Mouse (Mus musculus): ENCODE measurements around the gene Tro. TPM values are rescaled to one million over a fixed set of nuclear protein-coding genes. Genes with fewer than 3 reads are reported as not detected.

Gene Tro
- polyA plus RNA-seq, 1 experiment from 2014 or later: 0.51 TPM

- Histone ChIP-seq H3K4me1 (ENCODE audit: insufficient read depth) (no peaks in the 10 kb centered on the region), H3K4me2 (ENCODE audit: low read depth, low read length) (0 out of 2 replicates have a peak overlapping the region, but pooled peaks have one; percentile 13), H3K9ac (replicated peaks) (no peak overlapping the region), H3K27ac (ENCODE audit: low read depth) (peak overlapping the region; percentile 48), H3K27me3 (ENCODE audit: insufficient read depth, low read length) (no peaks in the 10 kb centered on the region), H3K36me3 (replicated peaks; ENCODE audit: insufficient read depth, low read length) (no peaks in the 10 kb centered on the region), H3K4me3 (ENCODE audit: low read depth, low read length) (no peak overlapping the region), H3K9me3 (ENCODE audit: low read length) (no peaks in the 10 kb centered on the region)
- TF ChIP-seq CTCF (IDR thresholded peaks at IDR 0.05; ENCODE audit: low read depth) (no peak), EP300 (IDR thresholded peaks at IDR 0.05; ENCODE audit: low read depth) (no peak)
- DNase-seq (no peak), ATAC-seq (peak; percentile 53)
- 74% methylated on average over 2 of the region's 2 CpGs for WGBS (ENCODE audit: insufficient replicate concordance)
Measured at GRCm38 (mm10) chrX:150598882-150599281, 58.5 kb downstream of the Tro start.

Other genes with a start within 250 kb of the Tro start
- gene Tmem29, start 198.4 kb downstream of the Tro start, polyA plus RNA-seq (2015; fragmentation: Nextera tagmentation; extraction: Ambion mirVana): 9.9 and 10.0 TPM in 2 replicates
- gene Alas2, start 110.2 kb downstream of the Tro start, polyA plus RNA-seq (2015; fragmentation: Nextera tagmentation; extraction: Ambion mirVana): 444 and 462 TPM in 2 replicates
- gene Pfkfb1, start 69.4 kb downstream of the Tro start, polyA plus RNA-seq (2015; fragmentation: Nextera tagmentation; extraction: Ambion mirVana): 21.9 and 22.0 TPM in 2 replicates
- gene Apex2, start 67.7 kb downstream of the Tro start, polyA plus RNA-seq (2015; fragmentation: Nextera tagmentation; extraction: Ambion mirVana): 6.1 and 6.7 TPM in 2 replicates
- 30.0 and 32.1 TPM in 2 replicates for gene Maged2, start 156.8 kb upstream of the Tro start, polyA plus RNA-seq (2015; fragmentation: Nextera tagmentation; extraction: Ambion mirVana)

Measured in liver, postnatal 0 days (tissue).